Comparison of ENCODE assay signal across 8 mouse cellular contexts in genomic region chrX:7674284-7675000, GRCm38 (mm10). TPM values are rescaled to one million over a fixed set of nuclear protein-coding genes. Genes with fewer than 3 reads are reported as not detected.
DNase-seq lines count a peak whose midpoint lies in the region; ATAC-seq lines count a peak whose summit lies in the region.

No protein-coding gene starts in this region.

- H3K27ac ChIP-seq in lung, embryonic 16.5 days (ENCODE audit: low read length) = peak overlapping the region; percentile 72
- H3K27ac ChIP-seq in hindbrain, embryonic 12.5 days = no peak overlapping the region
- no peak overlapping the region for H3K27ac ChIP-seq in neural tube, embryonic 13.5 days (replicated peaks)

- no peaks in the 10 kb centered on the region for H3K36me3 ChIP-seq in lung, embryonic 16.5 days (ENCODE audit: control insufficient read depth, insufficient read depth, low read length)
- no peaks in the 10 kb centered on the region for H3K36me3 ChIP-seq in hindbrain, embryonic 12.5 days
- no peaks in the 10 kb centered on the region for H3K36me3 ChIP-seq in neural tube, embryonic 13.5 days

- H3K27me3 ChIP-seq in lung, embryonic 16.5 days (ENCODE audit: control insufficient read depth, insufficient read depth, low read depth, low read length) = no peaks in the 10 kb centered on the region
- H3K27me3 ChIP-seq in hindbrain, embryonic 12.5 days = peaks cover 4% of the 10 kb centered on the region; the same call in 1 of the 2 replicates
- no peaks in the 10 kb centered on the region for H3K27me3 ChIP-seq in neural tube, embryonic 13.5 days

- 23% methylated on average over 28 of the region's 28 CpGs for WGBS in lung, embryonic 16.5 days
- 42% methylated on average over 28 of the region's 28 CpGs for WGBS in hindbrain, embryonic 12.5 days
- whole genome bisulfite sequencing in neural tube, embryonic 13.5 days = 37% methylated on average over 28 of the region's 28 CpGs

- H3K4me1 ChIP-seq in lung, embryonic 16.5 days (replicated peaks; ENCODE audit: control insufficient read depth, insufficient read depth, low read length) = peaks cover 10% of the 10 kb centered on the region
- no peaks in the 10 kb centered on the region for H3K4me1 ChIP-seq in hindbrain, embryonic 12.5 days
- peaks cover 5% of the 10 kb centered on the region; the same call in 1 of the 2 replicates for H3K4me1 ChIP-seq in neural tube, embryonic 13.5 days (replicated peaks)

- no peak for DNase-seq in lung, adult 18-20 months
- peak; percentile 36 for DNase-seq in brain, adult 2 months (ENCODE audit: low read depth, low spot score)
- DNase-seq in liver (peak; percentile 19), adipocyte (ENCODE audit: low spot score) (no peak)
- DNase-seq in layer of hippocampus, adult 11-12 months (ENCODE audit: low spot score) = no peak

- H3K4me3 ChIP-seq in lung, embryonic 16.5 days (ENCODE audit: low read length) = peak overlapping the region; percentile 22
- peak overlapping the region; percentile 15; the same call in 1 of the 2 replicates for H3K4me3 ChIP-seq in hindbrain, embryonic 12.5 days
- peak overlapping the region; percentile 20 for H3K4me3 ChIP-seq in neural tube, embryonic 13.5 days

- peak overlapping the region; percentile 58 for H3K4me2 ChIP-seq in lung, embryonic 16.5 days (ENCODE audit: low read depth, low read length)
- H3K4me2 ChIP-seq in hindbrain, embryonic 12.5 days (replicated peaks) = peak overlapping the region; percentile 39
- peak overlapping the region; percentile 47 for H3K4me2 ChIP-seq in neural tube, embryonic 13.5 days

- H3K9ac ChIP-seq in lung, embryonic 16.5 days (ENCODE audit: low read length) = peak overlapping the region; percentile 40
- H3K9ac ChIP-seq in hindbrain, embryonic 12.5 days = no peak overlapping the region
- 0 out of 2 replicates have a peak overlapping the region, but pooled peaks have one; percentile 22 for H3K9ac ChIP-seq in neural tube, embryonic 13.5 days

- no peaks in the 10 kb centered on the region for H3K9me3 ChIP-seq in lung, embryonic 16.5 days (ENCODE audit: control insufficient read depth, low read length)
- H3K9me3 ChIP-seq in hindbrain, embryonic 12.5 days (replicated peaks) = no peaks in the 10 kb centered on the region
- no peaks in the 10 kb centered on the region for H3K9me3 ChIP-seq in neural tube, embryonic 13.5 days

- ATAC-seq in lung, embryonic 16.5 days (ENCODE audit: low read depth) = peak; percentile 16; the same call in 1 of the 2 replicates
- no peak for ATAC-seq in hindbrain, embryonic 12.5 days (ENCODE audit: low FRiP score)
- no peak for ATAC-seq in neural tube, embryonic 13.5 days (ENCODE audit: low read depth)

RNA-seq across cellular contexts. Expression of gene Plp2, which starts 3.3 kb away (rescaled TPM):
- 218 and 221 TPM in 2 replicates for polyA plus RNA-seq in lung, embryonic 16.5 days (2015; fragmentation: Nextera tagmentation; extraction: Ambion mirVana)
- 39.3 and 44.7 TPM in 2 replicates for polyA plus RNA-seq in hindbrain, embryonic 12.5 days (2016; fragmentation: Nextera tagmentation; extraction: Ambion mirVana)
- polyA plus RNA-seq in neural tube, embryonic 13.5 days (2015; fragmentation: Nextera tagmentation; extraction: Ambion mirVana) = 27.2 and 33.4 TPM in 2 replicates

RNA-seq across cellular contexts. Expression of gene Magix, which starts 6.6 kb away (rescaled TPM):
- polyA plus RNA-seq in lung, embryonic 16.5 days (2015; fragmentation: Nextera tagmentation; extraction: Ambion mirVana) = 0.38 and 0.45 TPM in 2 replicates
- 0.50 TPM in 1 of 2 replicates, not detected in the other for polyA plus RNA-seq in hindbrain, embryonic 12.5 days (2016; fragmentation: Nextera tagmentation; extraction: Ambion mirVana)
- 0.18 TPM in 1 of 2 replicates, not detected in the other for polyA plus RNA-seq in neural tube, embryonic 13.5 days (2015; fragmentation: Nextera tagmentation; extraction: Ambion mirVana)

RNA-seq across cellular contexts. Expression of gene Prickle3, which starts 17.4 kb away (rescaled TPM):
- 11.5 and 11.8 TPM in 2 replicates for polyA plus RNA-seq in lung, embryonic 16.5 days (2015; fragmentation: Nextera tagmentation; extraction: Ambion mirVana)
- 3.1 TPM in 2 replicates for polyA plus RNA-seq in hindbrain, embryonic 12.5 days (2016; fragmentation: Nextera tagmentation; extraction: Ambion mirVana)
- polyA plus RNA-seq in neural tube, embryonic 13.5 days (2015; fragmentation: Nextera tagmentation; extraction: Ambion mirVana) = 1.9 and 2.1 TPM in 2 replicates

RNA-seq across cellular contexts. Expression of gene Gpkow, which starts 22.5 kb away (rescaled TPM):
- 51.6 and 51.8 TPM in 2 replicates for polyA plus RNA-seq in lung, embryonic 16.5 days (2015; fragmentation: Nextera tagmentation; extraction: Ambion mirVana)
- 45.5 and 46.4 TPM in 2 replicates for polyA plus RNA-seq in hindbrain, embryonic 12.5 days (2016; fragmentation: Nextera tagmentation; extraction: Ambion mirVana)
- polyA plus RNA-seq in neural tube, embryonic 13.5 days (2015; fragmentation: Nextera tagmentation; extraction: Ambion mirVana) = 43.2 and 50.4 TPM in 2 replicates

RNA-seq across cellular contexts. Expression of gene Syp, which starts 36.2 kb away (rescaled TPM):
- polyA plus RNA-seq in lung, embryonic 16.5 days (2015; fragmentation: Nextera tagmentation; extraction: Ambion mirVana) = 2.6 and 3.2 TPM in 2 replicates
- 44.3 and 47.2 TPM in 2 replicates for polyA plus RNA-seq in hindbrain, embryonic 12.5 days (2016; fragmentation: Nextera tagmentation; extraction: Ambion mirVana)
- polyA plus RNA-seq in neural tube, embryonic 13.5 days (2015; fragmentation: Nextera tagmentation; extraction: Ambion mirVana) = 108 and 118 TPM in 2 replicates

Comparison
In these comparisons a context has a peak if more than half of its experiments do, and no peak if none do; other contexts are left out.
1. DNase-seq: peak in brain, adult 2 months (single experiment) and liver (single experiment); none in lung, adult 18-20 months (0 of 2), adipocyte (single experiment) and layer of hippocampus, adult 11-12 months (single experiment).
2. Peak in every context shown above with its lines, with median percentiles within 50 percentile points of each other: H3K4me2 ChIP-seq and H3K4me3 ChIP-seq.